Mouse (Mus musculus) T-cell, adult 2 months (primary cell): ENCODE measurements at regions not wholly inside any gene's neighbourhood (a gene's known extent, or its start where the extent isn't known, plus 50 kb on each side); places are given as distances from the start of the nearest gene placed in this dataset.

Experiments
- DNase-seq: peaks from one replicate; pipeline ENCODE4 v3.0.0; 2022; ENCODE audit warnings: low spot score

GRCm38 (mm10) chr10:121150668-121151067 lies 116.9 kb downstream of the Wif1 start:
- no peak for DNase-seq

DNA sequence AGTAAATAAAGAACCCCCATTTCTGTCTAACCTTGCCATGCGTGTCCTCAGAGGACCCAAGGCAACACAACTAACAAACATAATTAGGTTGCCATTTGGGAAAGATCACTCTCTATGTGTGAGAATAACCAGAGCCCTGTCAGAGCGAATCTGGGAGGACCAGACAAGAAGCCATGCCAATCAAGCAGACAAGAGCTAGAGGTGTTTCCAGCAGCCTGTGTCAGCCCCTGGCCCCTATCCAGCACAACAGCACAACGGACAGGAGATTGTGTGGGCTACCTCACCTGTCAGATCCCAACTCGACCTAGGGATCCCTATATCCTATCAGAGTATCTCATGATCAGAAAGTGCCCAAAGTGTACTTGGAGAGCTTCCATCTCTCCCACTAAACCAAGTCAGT lies 119.9 kb downstream of the Wif1 start:
- DNase-seq = no peak

GRCm38 (mm10) chr10:121160499-121160898 lies 126.7 kb downstream of the Wif1 start:
- DNase-seq = no peak

- no peak for DNase-seq
Observed at GRCm38 (mm10) chr10:121161201-121161600, 127.4 kb downstream of the Wif1 start.

DNA sequence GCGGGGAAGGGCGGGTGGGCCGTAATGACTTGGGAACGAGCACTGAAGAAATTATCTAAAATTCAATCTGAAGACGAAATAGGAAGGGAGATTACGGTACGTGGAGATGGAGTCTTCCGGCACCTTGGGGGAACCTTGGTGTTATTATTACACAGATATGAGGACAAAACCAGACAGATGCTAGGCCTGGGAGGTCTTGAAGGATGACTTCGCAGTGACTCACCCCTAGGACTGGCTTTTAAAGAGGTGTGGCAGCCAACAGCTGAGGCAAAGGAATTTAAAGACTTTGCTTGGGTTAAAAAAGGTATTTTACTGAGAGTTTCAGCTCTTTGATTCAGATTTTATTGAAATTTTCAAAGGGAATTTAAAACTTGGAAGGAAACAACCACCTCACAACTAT lies 140.3 kb downstream of the Wif1 start:
- no peak for DNase-seq

GRCm38 (mm10) chr10:121189139-121189538 lies 155.4 kb downstream of the Wif1 start:
- DNase-seq = peak; percentile 34

DNA sequence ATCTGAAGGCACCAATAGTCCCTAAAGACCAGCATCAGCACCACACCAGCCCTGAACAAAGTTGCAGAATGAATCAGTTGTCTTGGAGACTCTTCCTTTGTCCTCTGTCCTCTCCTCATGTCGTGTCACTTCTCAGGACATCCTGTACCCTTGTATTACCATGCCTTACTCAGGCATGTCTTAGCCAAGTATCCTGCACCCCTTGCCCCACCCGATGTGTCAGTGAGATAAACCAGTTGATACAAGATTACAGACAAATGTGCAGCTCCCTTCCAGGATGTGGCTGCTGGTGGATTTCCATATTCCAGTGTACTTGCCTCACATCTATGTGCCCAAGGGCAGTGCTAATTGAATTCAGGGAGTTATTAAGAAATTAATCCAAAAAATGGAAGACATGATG lies 151.8 kb downstream of the Tbc1d30 start:
- DNase-seq = no peak

- DNase-seq = no peak
Observed at GRCm38 (mm10) chr10:121202531-121202930, 148.5 kb downstream of the Tbc1d30 start.

DNA sequence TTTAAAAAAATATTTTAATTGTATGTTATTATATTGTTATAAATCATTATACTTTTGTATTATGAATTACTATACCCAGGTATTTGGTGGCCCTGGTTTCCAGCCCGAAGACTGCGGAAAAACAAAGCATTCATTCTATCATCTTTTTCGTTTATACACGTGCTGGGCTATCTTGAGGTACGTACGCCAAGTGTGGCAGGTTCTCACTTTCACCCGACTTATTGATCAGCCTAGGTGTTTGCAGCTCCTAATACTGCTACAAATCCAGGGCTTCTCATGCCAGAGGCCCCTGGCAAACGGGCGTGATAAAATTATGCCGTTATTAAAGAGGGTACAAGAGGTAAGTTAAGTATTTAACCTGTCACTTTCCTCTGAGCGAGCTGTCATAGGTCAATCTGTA lies 145.5 kb downstream of the Tbc1d30 start:
- DNase-seq = no peak

- DNase-seq = no peak
Observed at GRCm38 (mm10) chr10:121206002-121206742, 144.9 kb downstream of the Tbc1d30 start.

- DNase-seq = no peak
Observed at GRCm38 (mm10) chr10:121206743-121207039, 144.4 kb downstream of the Tbc1d30 start.
